Mouse (Mus musculus) testis, adult 2 months (tissue): ENCODE results near the gene Adgb.

Experiments
- CTCF ChIP-seq: fragments of 200-500 bp; IDR thresholded peaks from 2 replicates; pipeline ENCODE4 v1.5.1; 2012; ENCODE audit warnings: low read depth, mild to moderate bottlenecking, inconsistent platforms, low read length, moderate library complexity; ENCODE audit not compliant: control insufficient read depth, insufficient read depth, insufficient replicate concordance
- POLR2A ChIP-seq: fragments of 200-500 bp; IDR thresholded peaks from 2 replicates; pipeline ENCODE4 v1.6.1; 2012; ENCODE audit warnings: low read depth, mild to moderate bottlenecking, inconsistent platforms, low read length, moderate library complexity; ENCODE audit not compliant: control insufficient read depth

DNA sequence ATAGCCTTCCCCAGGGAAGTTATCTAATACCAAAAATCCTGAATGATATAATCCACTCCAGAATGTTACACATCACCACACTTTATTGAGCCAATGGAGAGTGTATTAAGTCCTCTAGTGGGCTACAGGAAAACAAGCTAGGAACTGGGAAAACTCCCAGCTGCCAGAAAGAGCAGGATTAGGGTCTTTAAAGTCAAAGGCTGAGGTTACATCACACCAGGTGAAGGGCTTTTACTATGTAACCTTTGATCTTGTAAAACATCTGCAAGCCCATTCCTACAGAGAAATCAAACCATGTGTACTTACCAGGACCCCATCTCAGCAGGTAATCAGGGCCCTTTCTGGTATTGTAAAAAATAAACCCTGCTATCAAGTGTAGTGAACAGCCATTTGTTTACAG lies 28.6 kb downstream of the Adgb start:
- TF ChIP-seq CTCF (no peak), POLR2A (no peak)
